Mouse (Mus musculus) embryonic fibroblast, embryonic 13.5 days (primary cell): ENCODE measurements at regions not wholly inside any gene's neighbourhood (a gene's known extent, or its start where the extent isn't known, plus 50 kb on each side); places are given as distances from the start of the nearest gene placed in this dataset.
A peak's percentile ranks its signal among the peaks of the same experiment; 100 is the strongest.
"Not testable (repeated sequence)": the region's sequence is repeated elsewhere in the genome, so short reads cannot be mapped to it uniquely, and the experiment has no call there.

Experiments
- H3K27ac ChIP-seq: 2 replicates; pipeline ENCODE4 v1.5.1; 2012; ENCODE audit warnings: low read length, control low read depth, inconsistent platforms; ENCODE audit not compliant: insufficient read depth
- H3K4me1 ChIP-seq: 2 replicates; pipeline ENCODE4 v1.6.1; 2011; ENCODE audit warnings: low read length; ENCODE audit not compliant: control insufficient read depth, insufficient read depth
- H3K4me3 ChIP-seq: 2 replicates; pipeline ENCODE4 v1.5.1; 2011; ENCODE audit warnings: mild to moderate bottlenecking, control low read depth, low read length; ENCODE audit not compliant: insufficient read depth
- CTCF ChIP-seq: IDR thresholded peaks from 2 replicates; pipeline ENCODE4 v1.5.1; 2011; ENCODE audit warnings: mild to moderate bottlenecking, control low read depth, low read length, moderate library complexity, borderline replicate concordance; ENCODE audit not compliant: insufficient read depth
- POLR2A ChIP-seq: IDR thresholded peaks from 2 replicates; pipeline ENCODE4 v1.6.1; 2011; ENCODE audit warnings: low read depth, mild to moderate bottlenecking, control low read depth, low read length, moderate library complexity

DNA sequence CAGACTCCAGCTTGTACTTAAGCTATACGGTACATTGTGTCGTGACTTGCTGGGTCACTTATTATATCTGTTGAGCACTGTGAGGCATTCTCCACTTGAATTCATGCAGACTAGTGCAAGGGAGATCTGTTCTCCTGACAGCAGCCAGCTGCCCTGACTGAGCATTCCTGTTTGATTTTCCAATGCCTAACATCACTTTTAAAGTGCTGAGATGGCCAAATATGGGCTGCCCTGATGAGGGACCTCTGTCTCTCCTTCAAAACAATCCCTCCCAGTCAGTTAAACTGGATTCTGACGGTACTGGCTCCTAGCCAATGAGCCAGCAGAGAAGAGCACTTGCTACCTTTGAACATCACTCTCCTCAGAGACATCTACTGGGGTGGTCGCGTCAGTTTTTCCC, 57.6 kb upstream of the Lekr1 start:
- TF ChIP-seq POLR2A: no peak
- TF ChIP-seq CTCF: no peak
- Histone ChIP-seq H3K4me1 (no peaks in the 10 kb centered on the region), H3K4me3 (no peak overlapping the region), H3K27ac (no peak overlapping the region)

DNA sequence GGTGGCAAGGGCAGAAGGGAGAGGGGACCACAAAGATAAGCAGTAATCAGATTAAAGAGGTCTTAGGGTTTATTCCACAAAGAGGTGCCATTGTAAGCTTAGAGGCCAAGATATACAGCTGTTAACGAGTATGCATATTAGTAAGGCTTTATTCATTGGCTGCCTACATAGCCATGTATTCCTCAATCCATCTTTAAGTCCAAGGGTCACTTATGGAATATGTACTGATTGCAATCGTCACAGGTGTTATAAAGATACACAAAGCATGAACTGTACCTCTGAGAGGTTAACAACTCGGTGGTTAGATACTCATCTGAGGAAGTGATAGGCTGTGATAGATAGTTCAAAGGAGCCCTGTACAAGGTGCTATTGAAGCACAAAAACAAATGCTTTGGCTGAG, 54.3 kb upstream of the Lekr1 start:
- no peak overlapping the region for H3K4me3 ChIP-seq
- H3K27ac ChIP-seq: no peak overlapping the region
- TF ChIP-seq POLR2A (no peak), CTCF (no peak)

DNA sequence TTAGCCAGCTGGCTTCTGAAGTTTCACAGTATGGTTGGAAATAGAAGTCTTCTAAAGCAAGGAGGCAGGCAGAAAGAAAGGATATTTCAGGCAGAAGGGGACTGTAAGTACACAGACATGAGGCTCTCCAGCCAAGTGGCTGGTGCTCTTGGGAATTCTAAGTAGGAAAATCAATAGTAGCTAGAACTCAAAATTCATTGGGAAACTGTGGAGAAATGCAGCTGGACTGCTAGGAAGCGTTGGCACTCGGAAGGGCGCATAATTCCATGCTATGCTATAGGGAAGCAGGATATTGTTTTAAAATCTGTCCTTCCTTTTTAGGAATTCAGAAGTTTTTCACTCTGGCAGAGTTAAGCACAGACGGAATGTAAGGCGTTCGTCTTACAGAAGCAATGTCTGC, 53.6 kb upstream of the Lekr1 start:
- TF ChIP-seq POLR2A (no peak), CTCF (no peak)
- Histone ChIP-seq H3K4me1 (no peaks in the 10 kb centered on the region), H3K4me3 (no peak overlapping the region), H3K27ac (peak overlapping the region; percentile 41; the same call in 1 of the 2 replicates)

More for the DNA sequence above, 54.3 kb upstream of the Lekr1 start:
- H3K4me1 ChIP-seq: no peaks in the 10 kb centered on the region

DNA sequence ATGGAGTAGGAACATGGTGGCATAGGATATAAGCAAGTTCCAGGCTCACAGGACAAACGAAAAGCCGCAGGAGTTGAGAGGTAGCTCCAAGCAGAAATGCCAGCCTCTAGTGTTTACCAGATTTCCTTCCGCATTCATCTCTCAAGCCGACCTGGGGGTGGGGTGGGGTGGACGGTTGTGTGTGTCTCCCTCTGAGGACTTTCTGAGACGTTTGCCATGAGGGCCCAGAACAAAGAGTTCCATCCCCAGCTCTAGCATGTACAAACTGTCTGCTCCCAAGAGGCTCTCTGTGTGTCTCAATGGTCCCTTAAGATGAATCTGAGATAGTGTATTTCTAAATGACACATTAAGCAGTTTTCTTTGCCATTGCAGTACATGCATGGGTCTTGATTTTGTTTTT, 53.1 kb upstream of the Lekr1 start:
- H3K27ac ChIP-seq: peak overlapping the region; percentile 4; the same call in 1 of the 2 replicates
- TF ChIP-seq CTCF (no peak), POLR2A (no peak)
- H3K4me1 ChIP-seq: no peaks in the 10 kb centered on the region
- no peak overlapping the region for H3K4me3 ChIP-seq

DNA sequence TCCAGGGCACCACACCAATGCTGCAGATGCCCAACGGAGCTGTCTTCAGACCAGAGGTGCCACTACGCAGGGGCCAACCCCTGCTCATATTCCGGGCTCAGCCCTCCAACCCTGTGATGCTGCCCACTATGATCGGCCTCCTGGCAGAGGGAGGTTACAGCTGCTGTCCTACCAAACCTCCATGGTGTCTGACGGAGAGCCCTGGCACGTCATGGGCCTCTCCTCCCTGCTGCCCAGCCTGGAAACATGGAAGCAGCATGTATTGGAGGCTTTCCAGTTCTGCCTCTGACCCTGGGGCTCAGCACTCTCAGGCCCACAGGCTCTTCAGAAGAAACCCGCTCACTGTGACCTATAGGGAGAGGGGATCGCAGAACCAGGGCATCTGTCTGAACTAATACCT, 51.1 kb upstream of the Lekr1 start:
- not testable (repeated sequence) for H3K4me3 ChIP-seq, H3K4me1 ChIP-seq, H3K27ac ChIP-seq
